Mouse (Mus musculus) heart, embryonic 10.5 days (tissue): ENCODE results near the gene 2310057N15Rik. TPM values are rescaled to one million over a fixed set of nuclear protein-coding genes. Genes with fewer than 3 reads are reported as not detected.

ENCODE experiments used
- polyA plus RNA-seq: library from polyadenylated mRNA; unstranded; fragments of >200 nt; fragmentation: Nextera tagmentation; extraction: Ambion mirVana; gene quantifications from 2 replicates; pipeline ENCODE4 v1.2.1, GENCODE M21; 2016

2310057N15Rik gene
- polyA plus RNA-seq, 1 experiment from 2014 or later = not detected

Other genes starting within 250 kb of the 2310057N15Rik start
- 0.57 and 2.1 TPM in 2 replicates for gene Cldn8, start 211.0 kb downstream of the 2310057N15Rik start, polyA plus RNA-seq
- gene Krtap24-1, start 161.9 kb downstream of the 2310057N15Rik start, polyA plus RNA-seq = not detected in 2 replicates
- gene 2310079G19Rik, start 146.5 kb downstream of the 2310057N15Rik start, polyA plus RNA-seq = not detected in 2 replicates
- not detected in 2 replicates for gene Krtap26-1, start 126.4 kb downstream of the 2310057N15Rik start, polyA plus RNA-seq
- not detected in 2 replicates for gene Krtap27-1, start 102.5 kb downstream of the 2310057N15Rik start, polyA plus RNA-seq
- gene 2310061N02Rik, start 66.2 kb downstream of the 2310057N15Rik start, polyA plus RNA-seq = not detected in 2 replicates
- gene Krtap13-1, start 45.3 kb downstream of the 2310057N15Rik start, polyA plus RNA-seq = not detected in 2 replicates
- not detected in 2 replicates for gene Krtap13, start 22.6 kb downstream of the 2310057N15Rik start, polyA plus RNA-seq
- gene 2310034C09Rik, start 15.4 kb downstream of the 2310057N15Rik start, polyA plus RNA-seq = not detected in 2 replicates
- not detected in 2 replicates for gene Gm5965, start 3.7 kb upstream of the 2310057N15Rik start, polyA plus RNA-seq
- not detected in 2 replicates for gene Gm20741, start 38.0 kb upstream of the 2310057N15Rik start, polyA plus RNA-seq
- gene Krtap15, start 46.0 kb upstream of the 2310057N15Rik start, polyA plus RNA-seq = not detected in 2 replicates
- gene Krtap14, start 51.9 kb upstream of the 2310057N15Rik start, polyA plus RNA-seq = not detected in 2 replicates
- not detected in 2 replicates for gene Krtap19-1, start 95.2 kb upstream of the 2310057N15Rik start, polyA plus RNA-seq
- gene Krtap19-2, start 100.1 kb upstream of the 2310057N15Rik start, polyA plus RNA-seq = not detected in 2 replicates
- not detected in 2 replicates for gene Krtap19-3, start 103.8 kb upstream of the 2310057N15Rik start, polyA plus RNA-seq
- gene Krtap19-4, start 110.9 kb upstream of the 2310057N15Rik start, polyA plus RNA-seq = not detected in 2 replicates
- not detected in 2 replicates for gene Krtap19-5, start 122.3 kb upstream of the 2310057N15Rik start, polyA plus RNA-seq
- gene Krtap19-9b, start 158.1 kb upstream of the 2310057N15Rik start, polyA plus RNA-seq = not detected in 2 replicates
- not detected in 2 replicates for gene Krtap16-3, start 188.7 kb upstream of the 2310057N15Rik start, polyA plus RNA-seq
- gene Krtap22-2, start 236.6 kb upstream of the 2310057N15Rik start, polyA plus RNA-seq = not detected in 2 replicates
- not detected in 2 replicates for gene Gm10229, start 241.1 kb upstream of the 2310057N15Rik start, polyA plus RNA-seq